In the genomic region with DNA sequence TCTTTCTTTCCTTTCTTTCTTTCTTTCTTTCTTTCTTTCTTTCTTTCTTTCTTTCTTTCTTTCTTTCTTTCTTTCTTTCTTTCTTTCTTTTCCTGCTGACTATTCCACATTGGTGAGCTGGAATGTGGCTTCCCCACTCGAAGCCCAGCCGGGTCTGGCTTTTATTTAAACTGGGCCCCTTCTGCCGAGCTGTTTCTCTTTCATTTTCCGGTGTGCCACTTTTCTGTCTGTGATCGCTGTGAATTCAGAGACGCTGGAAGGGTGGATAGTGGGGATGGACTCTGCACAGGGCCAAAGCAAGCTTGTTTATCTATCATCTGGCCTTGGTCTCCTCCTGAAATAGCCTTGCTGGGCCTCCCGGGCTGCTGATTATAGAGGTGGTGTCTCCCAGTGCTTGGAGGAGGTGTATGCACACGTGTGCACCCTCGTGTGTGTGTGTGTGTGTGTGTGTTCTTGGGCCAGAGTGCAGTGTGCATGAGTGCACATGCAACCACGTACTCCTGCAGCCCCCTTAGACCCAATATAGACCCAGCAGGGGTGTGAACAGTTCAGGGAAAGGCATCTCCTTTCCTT, we compare ENCODE assay signal across 10 mouse cellular contexts. TPM values are rescaled to one million over a fixed set of nuclear protein-coding genes. Genes with fewer than 3 reads are reported as not detected.
DNase-seq lines count a peak whose midpoint lies in the region; ATAC-seq lines count a peak whose summit lies in the region.
"Had no signal": no experiment of that assay in that cellular context is flagged by ENCODE, and none has a peak within 500 bp of the region (broad histone marks: within the 10 kb centered on the region; RNA-seq: fewer than 3 reads in every experiment).

No protein-coding gene starts in this region.

- H3K4me3 ChIP-seq in midbrain, embryonic 11.5 days (ENCODE audit: low read depth, low read length) = no peak overlapping the region
- H3K4me3 ChIP-seq in midbrain, embryonic 14.5 days (replicated peaks; ENCODE audit: low read depth, low read length) = no peak overlapping the region
- H3K4me3 ChIP-seq in intestine, embryonic 16.5 days (ENCODE audit: low read length) = peak overlapping the region; percentile 30
- no peak overlapping the region; the same call in 1 of the 2 replicates for H3K4me3 ChIP-seq in stomach, embryonic 14.5 days (ENCODE audit: low read depth, low read length)

- no peaks in the 10 kb centered on the region for H3K36me3 ChIP-seq in midbrain, embryonic 11.5 days (ENCODE audit: control insufficient read depth, insufficient read depth, low read length)
- no peaks in the 10 kb centered on the region for H3K36me3 ChIP-seq in midbrain, embryonic 14.5 days (ENCODE audit: control insufficient read depth, insufficient read depth, low read length)
- no peaks in the 10 kb centered on the region for H3K36me3 ChIP-seq in intestine, embryonic 16.5 days (ENCODE audit: control insufficient read depth, insufficient read depth, low read length)
- no peaks in the 10 kb centered on the region; the same call in 1 of the 2 replicates for H3K36me3 ChIP-seq in stomach, embryonic 14.5 days (ENCODE audit: control insufficient read depth, insufficient read depth, low read length)

- H3K4me1 ChIP-seq in midbrain, embryonic 11.5 days (ENCODE audit: control insufficient read depth, insufficient read depth, low read length) = 0 out of 2 replicates have a peak, but pooled peaks cover 2% of the 10 kb centered on the region
- peaks cover 7% of the 10 kb centered on the region; the same call in 1 of the 2 replicates for H3K4me1 ChIP-seq in midbrain, embryonic 14.5 days (ENCODE audit: control insufficient read depth, insufficient read depth, low read length)
- H3K4me1 ChIP-seq in intestine, embryonic 16.5 days (ENCODE audit: control insufficient read depth, insufficient read depth, low read length) = peaks cover 47% of the 10 kb centered on the region
- peaks cover 40% of the 10 kb centered on the region for H3K4me1 ChIP-seq in stomach, embryonic 14.5 days (ENCODE audit: control insufficient read depth, insufficient read depth, low read length)

- H3K27ac ChIP-seq in midbrain, embryonic 11.5 days (ENCODE audit: low read depth, low read length) = no peak overlapping the region
- no peak overlapping the region for H3K27ac ChIP-seq in midbrain, embryonic 14.5 days (replicated peaks; ENCODE audit: low read depth, low read length)
- H3K27ac ChIP-seq in intestine, embryonic 16.5 days (ENCODE audit: low read length) = peak overlapping the region; percentile 84
- no peak overlapping the region for H3K27ac ChIP-seq in stomach, embryonic 14.5 days (ENCODE audit: low read length)

- H3K4me2 ChIP-seq in midbrain, embryonic 11.5 days = no peak overlapping the region
- no peak overlapping the region for H3K4me2 ChIP-seq in midbrain, embryonic 14.5 days (ENCODE audit: low read length)
- H3K4me2 ChIP-seq in intestine, embryonic 16.5 days (ENCODE audit: low read depth, low read length) = peak overlapping the region; percentile 62
- H3K4me2 ChIP-seq in stomach, embryonic 14.5 days (replicated peaks; ENCODE audit: low read depth, low read length) = peak overlapping the region; percentile 50

- H3K9ac ChIP-seq in midbrain, embryonic 11.5 days (ENCODE audit: low read length) = no peak overlapping the region
- H3K9ac ChIP-seq in midbrain, embryonic 14.5 days (replicated peaks; ENCODE audit: low read length) = no peak overlapping the region
- peak overlapping the region; percentile 44 for H3K9ac ChIP-seq in intestine, embryonic 16.5 days (ENCODE audit: low read depth, low read length)
- H3K9ac ChIP-seq in stomach, embryonic 14.5 days (replicated peaks; ENCODE audit: low read depth, low read length) = no peak overlapping the region

- no peaks in the 10 kb centered on the region for H3K9me3 ChIP-seq in midbrain, embryonic 11.5 days (ENCODE audit: control insufficient read depth, low read length)
- no peaks in the 10 kb centered on the region for H3K9me3 ChIP-seq in midbrain, embryonic 14.5 days (ENCODE audit: control insufficient read depth, low read length)
- H3K9me3 ChIP-seq in intestine, embryonic 16.5 days (ENCODE audit: control insufficient read depth, low read length) = no peaks in the 10 kb centered on the region
- H3K9me3 ChIP-seq in stomach, embryonic 14.5 days (ENCODE audit: control insufficient read depth, low read depth, low read length) = no peaks in the 10 kb centered on the region

- no peak for ATAC-seq in midbrain, embryonic 11.5 days (ENCODE audit: low FRiP score)
- ATAC-seq in midbrain, embryonic 14.5 days (ENCODE audit: low FRiP score, low TSS enrichment) = no peak
- ATAC-seq in intestine, embryonic 16.5 days = peak; percentile 85
- ATAC-seq in stomach, embryonic 14.5 days (ENCODE audit: insufficient number of reproducible peaks, insufficient read depth, low FRiP score, low read depth) = no peak
- ATAC-seq: activated CD4-positive, CD25-positive, alpha-beta regulatory T cell, adult 4 months had no signal

- peak; percentile 91 for DNase-seq in heart, adult 11 months
- DNase-seq in heart, postnatal 25 days (ENCODE audit: low spot score) = no peak
- peak; percentile 90 for DNase-seq in midbrain, embryonic 11.5 days (ENCODE audit: low spot score, missing footprints)
- DNase-seq in midbrain, embryonic 14.5 days = no peak
- no peak for DNase-seq in left cerebral cortex, adult 18-20 months (ENCODE audit: low spot score in 2 of 2)
- DNase-seq in spleen, adult 18-20 months = no peak
- DNase-seq: gastrocnemius, postnatal 36 days had no signal

- no peaks in the 10 kb centered on the region for H3K27me3 ChIP-seq in midbrain, embryonic 11.5 days (ENCODE audit: control insufficient read depth, insufficient read depth, low read length)
- H3K27me3 ChIP-seq in midbrain, embryonic 14.5 days (ENCODE audit: control insufficient read depth, insufficient read depth, low read length) = no peaks in the 10 kb centered on the region
- H3K27me3 ChIP-seq in intestine, embryonic 16.5 days (replicated peaks; ENCODE audit: control insufficient read depth, insufficient read depth, low read length) = no peaks in the 10 kb centered on the region
- H3K27me3 ChIP-seq in stomach, embryonic 14.5 days (ENCODE audit: control insufficient read depth, insufficient read depth, low read length) = no peaks in the 10 kb centered on the region

- intact Hi-C loops in heart, postnatal 25 days (cut with DNase I) = loop anchor here (5.0 kb wide), 1 partner anchor 161 kb away; no protein-coding TSS in a partner anchor

- WGBS in midbrain, embryonic 11.5 days = 59% methylated on average over 10 of the region's 10 CpGs
- WGBS in midbrain, embryonic 14.5 days = 65% methylated on average over 10 of the region's 10 CpGs
- WGBS in intestine, embryonic 16.5 days = 16% methylated on average over 10 of the region's 10 CpGs
- 27% methylated on average over 10 of the region's 10 CpGs for WGBS in stomach, embryonic 14.5 days

RNA-seq across cellular contexts. Expression of a gene that starts 33.5 kb away (rescaled TPM):
- 10 to 100 TPM; 32.2 to 35.2 TPM for total RNA-seq in heart, postnatal 25 days (2021)
- polyA plus RNA-seq in midbrain, embryonic 11.5 days (2014; fragmentation: Nextera tagmentation; extraction: Ambion mirVana) = 146 and 152 TPM in 2 replicates
- polyA plus RNA-seq in midbrain, embryonic 14.5 days (2014; fragmentation: Nextera tagmentation; extraction: Ambion mirVana) = 91.8 and 97.4 TPM in 2 replicates
- polyA plus RNA-seq in intestine, embryonic 16.5 days (2015; fragmentation: Nextera tagmentation; extraction: Ambion mirVana) = 183 and 191 TPM in 2 replicates
- 106 and 109 TPM in 2 replicates for polyA plus RNA-seq in stomach, embryonic 14.5 days (2014; fragmentation: Nextera tagmentation; extraction: Ambion mirVana)
- 10 to 100 TPM; 82.6 to 90.6 TPM for total RNA-seq in left cerebral cortex, adult 18-20 months (2021)

Comparison
In these comparisons a context has a peak if more than half of its experiments do, and no peak if none do; other contexts are left out.
1. DNase-seq: peak in heart, adult 11 months (single experiment) and midbrain, embryonic 11.5 days (single experiment); none in heart, postnatal 25 days (single experiment), midbrain, embryonic 14.5 days (single experiment), left cerebral cortex, adult 18-20 months (0 of 2) and spleen, adult 18-20 months (0 of 2).
2. H3K4me2 ChIP-seq: peak in intestine, embryonic 16.5 days (single experiment) and stomach, embryonic 14.5 days (single experiment); none in midbrain, embryonic 11.5 days (single experiment) and midbrain, embryonic 14.5 days (single experiment).